9 mouse cellular contexts compared by ENCODE assay signal in genomic region chr11:82387711-82388341, GRCm38 (mm10). TPM values are rescaled to one million over a fixed set of nuclear protein-coding genes. Genes with fewer than 3 reads are reported as not detected.
DNase-seq lines count a peak whose midpoint lies in the region; ATAC-seq and TF ChIP-seq lines count a peak whose summit lies in the region.
"Had no signal": no experiment of that assay in that cellular context is flagged by ENCODE, and none has a peak within 500 bp of the region (broad histone marks: within the 10 kb centered on the region; RNA-seq: fewer than 3 reads in every experiment).

No protein-coding gene starts in this region.

- no peak overlapping the region; the same call in 1 of the 2 replicates for H3K27ac ChIP-seq in liver, adult 2 months (replicated peaks; ENCODE audit: insufficient read depth, low read depth, low read length)
- no peak overlapping the region for H3K27ac ChIP-seq in forebrain, embryonic 12.5 days
- H3K27ac ChIP-seq in limb, embryonic 13.5 days: no peak overlapping the region

- H3K9me3 ChIP-seq in forebrain, embryonic 12.5 days: no peaks in the 10 kb centered on the region
- H3K9me3 ChIP-seq in limb, embryonic 13.5 days: no peaks in the 10 kb centered on the region

- no peak for TF ChIP-seq CTCF in liver, adult 2 months (IDR thresholded peaks at IDR 0.05; ENCODE audit: low read depth, low read length)

- DNase-seq in liver, adult 2 months (ENCODE audit: extremely low read depth, low read depth, low spot score): no peak
- DNase-seq in liver: no peak
- DNase-seq in cerebellum, postnatal 10 days: peak; percentile 66 to 69
- peak; percentile 50 for DNase-seq in retina, postnatal 1 day
- DNase-seq in adrenal gland, postnatal 25 days: no peak

- WGBS in liver, adult 2 months: 1% methylated on average over 47 of the region's 47 CpGs
- under 1% methylated on average over 47 of the region's 47 CpGs for WGBS in forebrain, embryonic 12.5 days
- WGBS in limb, embryonic 13.5 days: under 1% methylated on average over 47 of the region's 47 CpGs

- ATAC-seq in forebrain, embryonic 12.5 days (ENCODE audit: low FRiP score): 0 out of 2 replicates have a peak, but pooled peaks have one; percentile 19
- ATAC-seq in limb, embryonic 13.5 days (ENCODE audit: low FRiP score, low read depth): no peak

- peaks cover 14% of the 10 kb centered on the region; the same call in 1 of the 2 replicates for H3K27me3 ChIP-seq in liver, adult 2 months (ENCODE audit: control insufficient read depth, insufficient read depth, low read length)
- peaks cover 94% of the 10 kb centered on the region for H3K27me3 ChIP-seq in forebrain, embryonic 12.5 days
- H3K27me3 ChIP-seq in limb, embryonic 13.5 days: peaks cover 99% of the 10 kb centered on the region

- H3K36me3 ChIP-seq in liver, adult 2 months (ENCODE audit: control insufficient read depth, insufficient read depth, low read length): no peaks in the 10 kb centered on the region
- H3K36me3 ChIP-seq in forebrain, embryonic 12.5 days (replicated peaks): no peaks in the 10 kb centered on the region
- H3K36me3 ChIP-seq in limb, embryonic 13.5 days: no peaks in the 10 kb centered on the region

- peak overlapping the region; percentile 55 for H3K4me3 ChIP-seq in liver, adult 2 months (ENCODE audit: insufficient read depth, low read depth, low read length)
- H3K4me3 ChIP-seq in forebrain, embryonic 12.5 days (replicated peaks): peak overlapping the region; percentile 62
- H3K4me3 ChIP-seq in limb, embryonic 13.5 days: peak overlapping the region; percentile 61
- H3K4me3 ChIP-seq: erythroblast, embryonic 14.5 days had no signal

- TF ChIP-seq POLR2A in liver, adult 2 months (IDR thresholded peaks at IDR 0.05; ENCODE audit: extremely low read depth, insufficient read depth, low read length): no peak

- no peaks in the 10 kb centered on the region for H3K4me1 ChIP-seq in liver, adult 2 months (ENCODE audit: control insufficient read depth, insufficient read depth, low read length)
- peaks cover 32% of the 10 kb centered on the region for H3K4me1 ChIP-seq in forebrain, embryonic 12.5 days
- peaks cover 36% of the 10 kb centered on the region for H3K4me1 ChIP-seq in limb, embryonic 13.5 days

- no peaks in the 10 kb centered on the region for H3K79me2 ChIP-seq in liver, adult 2 months (ENCODE audit: control insufficient read depth, insufficient read depth, low read length)

- H3K4me2 ChIP-seq in forebrain, embryonic 12.5 days: peak overlapping the region; percentile 98
- peak overlapping the region; percentile 97 for H3K4me2 ChIP-seq in limb, embryonic 13.5 days (replicated peaks)

- peak overlapping the region; percentile 63 for H3K9ac ChIP-seq in liver, adult 2 months (ENCODE audit: low read depth, low read length)
- H3K9ac ChIP-seq in forebrain, embryonic 12.5 days: peak overlapping the region; percentile 68
- H3K9ac ChIP-seq in limb, embryonic 13.5 days: peak overlapping the region; percentile 55

RNA-seq across cellular contexts. Expression of gene Tmem132e, which starts 0.9 kb away (rescaled TPM):
- 1.4 and 2.3 TPM in 2 replicates for total RNA-seq in liver, adult 2 months (2014; rRNA removed)
- polyA plus RNA-seq in liver, adult 2 months (2012; rRNA removed): 1.4 and 2.1 TPM in 2 replicates
- 0.85 and 0.88 TPM in 2 replicates for polyA plus RNA-seq in forebrain, embryonic 12.5 days (2016; fragmentation: Nextera tagmentation; extraction: Ambion mirVana)
- 0.65 and 0.84 TPM in 2 replicates for polyA plus RNA-seq in limb, embryonic 13.5 days (2015; fragmentation: Nextera tagmentation; extraction: Ambion mirVana)
- 0.33 and 1.3 TPM in 2 replicates for total RNA-seq in adrenal gland, postnatal 25 days (2021)
- total RNA-seq: neutrophil, adult 5-6 weeks had no signal
- polyA plus RNA-seq: erythroblast, embryonic 14.5 days had no signal

Comparison
In these comparisons a context has a peak if more than half of its experiments do, and no peak if none do; other contexts are left out.
1. DNase-seq: peak in cerebellum, postnatal 10 days (2 of 2) and retina, postnatal 1 day (single experiment); none in liver, adult 2 months (single experiment), liver (single experiment) and adrenal gland, postnatal 25 days (single experiment).
2. Peak in every context shown above with its lines, with median percentiles within 50 percentile points of each other: H3K4me3 ChIP-seq and H3K9ac ChIP-seq.